Mouse (Mus musculus) thymus, adult 2 months (tissue): ENCODE data around the gene Camk2d.

ENCODE experiments used
- CTCF ChIP-seq: fragments of 200-500 bp; IDR thresholded peaks from 2 replicates; pipeline ENCODE4 v1.5.1; 2012; ENCODE audit warnings: mild to moderate bottlenecking, control low read depth, low read length, moderate library complexity, borderline replicate concordance; ENCODE audit not compliant: control insufficient read depth, poor library complexity, insufficient read depth; ENCODE audit errors: extremely low read depth
- POLR2A ChIP-seq: fragments of 200-500 bp; IDR thresholded peaks from 2 replicates; pipeline ENCODE4 v1.6.1; 2012; ENCODE audit warnings: mild to moderate bottlenecking, low read length, control low read depth, moderate library complexity; ENCODE audit not compliant: control insufficient read depth, poor library complexity, insufficient read depth; ENCODE audit errors: extremely low read depth

- no peak for TF ChIP-seq CTCF
- no peak for TF ChIP-seq POLR2A
These were observed 228.8 kb downstream of the Camk2d start for GRCm38 (mm10) chr3:126824930-126825329.
